Mouse (Mus musculus): ENCODE results near the gene Prkca.

GRCm38 (mm10) chr11:108176715-108177114 is 167.0 kb downstream of the Prkca start:
- TF ChIP-seq CTCF (IDR thresholded peaks at IDR 0.05; ENCODE audit: control insufficient read depth, insufficient read depth, insufficient read length): no peak
- TF ChIP-seq USF1 (IDR thresholded peaks at IDR 0.05; ENCODE audit: low read depth): no peak
- no peak for TF ChIP-seq MYOD1 (IDR thresholded peaks at IDR 0.05; ENCODE audit: control insufficient read depth, insufficient read length, low read depth)
- no peak for TF ChIP-seq MYOG (IDR thresholded peaks at IDR 0.05; ENCODE audit: control insufficient read depth, extremely low read depth, insufficient read length)
